Mouse (Mus musculus) lung, postnatal 4 days (tissue): ENCODE measurements around the gene Usb1.

ENCODE experiments used
- DNase-seq, 2 experiments: peaks; one replicate each; pipeline ENCODE4 v3.0.0; 2021

Usb1 gene

GRCm38 (mm10) chr8:95331720-95332436 lies at the start of gene Usb1, which contains the start of gene Zfp319:
TSS of gene Usb1 (plus strand) at chr8:95332284.
TSS of gene Zfp319 (minus strand) at chr8:95331950.
- DNase-seq: peak; percentile 97

DNA sequence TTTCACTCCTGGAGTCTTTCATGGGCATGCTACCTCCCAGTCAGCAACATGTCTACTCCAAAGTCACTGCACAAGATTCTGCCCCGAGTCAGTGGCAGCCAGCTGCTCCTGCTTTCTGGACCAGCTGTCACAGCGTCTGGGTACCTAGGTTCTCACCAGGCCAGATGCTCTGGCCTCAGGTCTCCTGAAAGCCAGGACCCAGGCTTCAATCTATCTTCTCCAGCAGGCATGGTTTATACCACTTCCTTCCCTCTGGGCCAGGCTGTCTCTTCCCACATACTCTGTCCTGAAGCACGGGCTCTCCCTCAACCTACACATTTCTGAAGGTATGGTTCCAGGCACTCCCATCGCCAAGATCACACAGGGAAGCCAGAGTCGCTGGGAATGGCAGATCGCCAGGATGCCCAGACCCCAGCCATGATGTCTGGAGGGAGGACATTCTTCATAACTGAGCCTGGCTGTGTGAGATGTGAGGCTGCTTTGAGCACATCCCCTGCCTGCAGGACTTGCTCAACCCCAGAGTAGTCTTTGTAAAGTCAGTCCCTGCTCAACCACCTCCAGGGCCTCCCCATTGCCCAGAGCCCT lies 42.9 kb upstream of the Usb1 start:
- no peak for DNase-seq

GRCm38 (mm10) chr8:95293172-95293571 lies 38.9 kb upstream of the Usb1 start:
- DNase-seq: peak; percentile 89 to 90

GRCm38 (mm10) chr8:95293891-95294290 lies 38.2 kb upstream of the Usb1 start:
- peak; percentile 56 to 64 for DNase-seq

GRCm38 (mm10) chr8:95302410-95302809 lies 29.7 kb upstream of the Usb1 start:
- DNase-seq: peak in 1 of 2 experiments; percentile 50

GRCm38 (mm10) chr8:95305526-95305925 lies 26.6 kb upstream of the Usb1 start:
- no peak for DNase-seq

- DNase-seq: no peak
Measured at GRCm38 (mm10) chr8:95306431-95306830, 25.7 kb upstream of the Usb1 start, which contains the start of gene Cngb1. TSS of gene Cngb1 (minus strand) at chr8:95306585.

DNA sequence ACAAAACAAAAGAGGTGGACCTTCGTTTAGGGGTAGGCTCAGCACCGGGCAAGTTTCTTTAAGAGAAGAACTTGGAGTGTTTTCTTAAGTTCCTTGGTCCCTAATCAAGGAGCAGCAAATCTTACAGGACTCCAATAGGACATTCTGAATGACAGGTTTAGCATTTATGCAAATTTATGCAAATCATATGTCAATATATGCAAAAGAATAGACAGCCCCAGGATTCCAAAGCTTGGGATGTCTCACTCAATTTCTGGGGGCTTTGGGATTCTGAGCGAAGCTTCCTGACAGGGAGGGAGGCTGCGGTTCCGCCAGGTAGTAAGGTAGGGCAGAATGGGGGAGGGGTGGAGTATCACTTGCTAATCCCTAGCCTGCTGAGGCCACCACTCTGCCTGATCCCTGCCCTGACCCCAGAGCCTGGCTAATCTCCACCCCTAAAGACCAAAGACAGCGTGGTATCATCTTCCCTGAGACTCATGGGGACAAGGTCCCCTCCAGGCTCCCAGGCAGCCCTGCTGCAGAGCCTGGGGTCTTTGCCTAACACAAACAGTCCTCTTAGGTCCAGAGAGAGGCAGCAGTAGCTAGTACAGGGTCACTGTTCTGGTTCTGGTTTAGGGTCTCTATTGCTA lies 21.6 kb upstream of the Usb1 start, which contains the start of gene Tepp:
TSS of gene Tepp (plus strand) at position 225 of the 629 bp plus-strand sequence.
- DNase-seq: no peak

GRCm38 (mm10) chr8:95312836-95313235 lies 19.2 kb upstream of the Usb1 start:
- DNase-seq: peak in 1 of 2 experiments; percentile 37

DNA sequence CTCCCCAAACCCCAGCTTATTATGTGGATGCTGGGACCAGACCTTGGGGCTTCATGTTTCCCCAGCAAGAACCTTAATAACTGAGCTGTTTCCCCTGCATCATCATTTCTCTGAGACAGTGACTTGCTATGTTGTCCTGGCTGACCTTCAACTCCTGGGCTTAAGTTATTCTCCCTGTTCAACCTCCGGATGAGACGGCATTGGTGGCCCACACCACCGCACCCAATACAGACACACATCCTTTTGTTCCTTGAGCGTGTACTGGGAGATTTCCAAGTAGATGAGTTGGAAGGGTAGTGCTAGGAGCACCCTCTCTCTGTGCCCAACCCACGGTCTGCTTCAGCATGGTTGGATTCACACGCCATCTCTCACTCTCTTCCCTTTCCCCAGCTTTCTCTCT lies 18.2 kb upstream of the Usb1 start:
- no peak for DNase-seq

DNA sequence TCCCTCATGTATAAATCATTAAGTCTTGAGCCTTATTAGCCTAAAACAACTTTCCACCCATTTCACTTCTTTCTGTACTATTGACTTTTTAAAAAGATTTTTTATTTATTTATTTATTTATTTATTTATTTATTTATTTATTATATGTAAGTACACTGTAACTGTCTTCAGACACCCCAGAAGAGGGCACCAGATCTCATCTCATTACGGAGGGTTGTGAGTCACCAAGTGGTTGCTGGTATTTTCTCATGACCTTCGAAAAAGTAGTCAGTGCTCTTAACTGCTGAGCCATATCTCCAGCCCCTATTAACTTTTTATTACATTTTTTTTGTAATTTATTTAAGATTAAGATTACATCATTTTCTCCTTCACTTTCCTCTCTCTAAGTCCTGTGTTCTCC lies 17.4 kb upstream of the Usb1 start:
- no peak for DNase-seq

DNA sequence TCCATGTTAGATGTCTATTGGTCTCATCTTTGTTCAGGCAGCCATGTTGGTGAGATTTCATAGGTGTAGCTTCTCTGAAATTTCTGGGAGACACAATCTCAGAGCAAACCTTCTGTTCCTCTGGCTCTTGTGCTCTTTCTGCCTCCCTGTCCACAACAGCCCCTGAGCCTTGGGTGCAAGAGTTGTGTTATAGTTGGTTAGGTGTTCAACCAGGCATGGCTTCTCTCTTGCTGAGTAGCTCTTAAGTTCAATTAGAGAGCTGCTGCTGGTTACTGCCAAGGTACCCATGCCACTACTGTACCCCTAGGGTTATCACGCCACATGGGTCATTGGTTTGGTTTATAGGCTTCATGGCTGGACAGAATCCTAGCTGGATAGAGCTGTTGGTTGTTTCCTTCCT lies 16.7 kb upstream of the Usb1 start:
- DNase-seq: no peak

GRCm38 (mm10) chr8:95320224-95321139 lies 11.6 kb upstream of the Usb1 start:
- DNase-seq: peak; percentile 81 to 83

DNA sequence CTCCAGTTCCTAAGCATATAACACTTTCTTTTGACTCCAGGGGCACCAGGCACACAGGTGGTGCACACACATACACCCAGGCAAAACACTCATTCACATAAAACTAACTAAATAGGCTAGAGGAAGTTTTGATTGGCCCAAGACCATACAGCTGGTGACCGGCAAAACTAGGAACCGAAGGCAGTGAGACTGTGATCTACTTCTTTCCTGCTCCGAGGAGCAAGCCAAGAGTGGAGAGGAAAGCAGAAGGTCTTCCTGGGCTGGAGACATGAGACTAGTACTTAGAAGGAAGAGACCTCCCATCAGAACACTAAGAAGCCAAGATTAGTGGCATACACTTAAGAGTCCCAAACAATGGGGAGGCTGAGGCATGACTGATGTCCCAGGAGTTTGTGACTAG lies 8.9 kb upstream of the Usb1 start:
- DNase-seq: no peak

DNA sequence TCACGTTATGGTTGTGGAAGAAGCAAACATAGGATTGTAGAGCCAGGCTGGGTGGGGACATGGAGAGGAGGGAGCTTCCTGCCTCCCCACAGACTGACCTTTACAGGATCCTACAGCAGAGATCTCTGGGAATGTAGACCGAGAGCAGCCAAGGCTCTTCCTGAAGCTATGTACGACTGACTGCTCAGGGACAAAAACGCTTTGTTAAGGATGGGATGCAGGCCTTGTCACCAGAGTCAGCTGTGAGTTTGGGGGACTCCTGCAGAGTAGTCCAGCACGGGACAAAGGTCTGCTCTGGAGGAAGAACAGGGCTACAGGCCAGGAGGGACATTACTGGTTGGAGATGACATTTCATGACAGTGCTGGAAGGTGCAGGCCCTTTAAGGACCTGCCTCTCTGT lies 7.4 kb upstream of the Usb1 start:
- no peak for DNase-seq

DNA sequence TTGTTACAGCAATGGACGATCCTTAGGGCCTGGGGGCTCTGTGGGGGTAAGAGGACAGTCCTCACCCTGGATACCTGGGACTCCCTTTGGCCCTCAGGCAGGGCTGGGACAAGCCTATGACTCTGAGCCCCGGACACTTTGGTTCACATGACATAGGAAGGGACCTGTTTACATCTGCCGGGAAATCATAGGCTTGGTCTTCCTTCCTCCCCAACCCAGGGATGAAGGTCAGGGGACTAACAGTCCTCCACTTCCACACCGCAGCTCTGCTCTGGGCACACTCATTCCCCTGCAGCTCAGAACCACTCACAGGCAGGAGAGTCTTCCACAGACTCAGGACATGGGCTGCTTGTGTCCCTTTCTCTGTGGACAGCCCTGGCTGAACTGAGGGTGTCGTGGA lies 5.3 kb upstream of the Usb1 start:
- no peak for DNase-seq

DNA sequence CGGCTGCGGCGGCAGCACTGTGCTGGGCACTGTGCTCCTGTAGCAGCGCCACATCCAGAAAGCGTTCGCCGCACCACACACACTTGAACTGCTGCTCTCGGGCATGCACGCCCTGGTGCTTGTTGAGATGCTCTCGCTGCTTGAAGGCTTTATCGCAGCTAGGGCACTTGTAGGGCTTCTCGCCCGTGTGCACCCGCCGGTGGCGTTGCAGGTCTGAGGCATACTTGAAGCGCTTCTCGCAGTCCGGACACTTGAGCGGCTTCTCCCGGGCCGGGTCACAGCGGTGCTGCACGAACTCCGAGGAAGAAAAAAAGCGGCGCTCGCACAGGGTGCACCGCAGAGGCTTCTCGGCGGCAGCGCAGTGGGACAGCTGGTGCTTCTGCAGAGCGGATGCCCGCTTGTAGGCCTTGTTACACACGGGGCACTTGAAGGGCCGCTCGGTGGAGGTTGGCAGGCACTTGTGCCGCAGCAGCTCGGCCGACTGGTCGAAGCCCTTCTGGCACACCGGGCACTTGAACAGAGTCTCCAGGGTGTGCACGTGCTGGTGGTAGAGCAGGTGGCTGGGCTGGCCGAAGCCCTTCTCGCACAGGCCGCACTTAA lies 4.1 kb upstream of the Usb1 start:
- no peak for DNase-seq

DNA sequence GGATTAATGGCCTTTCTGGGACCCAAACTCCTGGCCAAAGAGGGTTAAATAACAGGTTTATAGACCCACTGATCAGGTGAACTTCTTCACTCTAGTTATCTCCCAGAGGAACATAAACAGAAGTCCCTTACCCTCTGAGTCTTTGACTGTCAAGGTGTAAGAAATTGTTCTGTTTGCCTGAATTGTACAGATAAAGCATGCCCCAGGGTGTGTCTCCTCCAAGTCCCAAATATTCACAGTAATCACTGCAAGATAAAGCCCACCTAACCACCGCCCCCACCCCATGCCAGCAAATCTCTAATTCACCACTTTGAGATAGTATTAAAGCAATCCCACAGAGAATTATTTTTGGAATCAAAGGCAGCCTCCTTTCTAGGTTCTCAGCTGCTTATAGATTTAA lies 1.7 kb upstream of the Usb1 start:
- DNase-seq: no peak

DNA sequence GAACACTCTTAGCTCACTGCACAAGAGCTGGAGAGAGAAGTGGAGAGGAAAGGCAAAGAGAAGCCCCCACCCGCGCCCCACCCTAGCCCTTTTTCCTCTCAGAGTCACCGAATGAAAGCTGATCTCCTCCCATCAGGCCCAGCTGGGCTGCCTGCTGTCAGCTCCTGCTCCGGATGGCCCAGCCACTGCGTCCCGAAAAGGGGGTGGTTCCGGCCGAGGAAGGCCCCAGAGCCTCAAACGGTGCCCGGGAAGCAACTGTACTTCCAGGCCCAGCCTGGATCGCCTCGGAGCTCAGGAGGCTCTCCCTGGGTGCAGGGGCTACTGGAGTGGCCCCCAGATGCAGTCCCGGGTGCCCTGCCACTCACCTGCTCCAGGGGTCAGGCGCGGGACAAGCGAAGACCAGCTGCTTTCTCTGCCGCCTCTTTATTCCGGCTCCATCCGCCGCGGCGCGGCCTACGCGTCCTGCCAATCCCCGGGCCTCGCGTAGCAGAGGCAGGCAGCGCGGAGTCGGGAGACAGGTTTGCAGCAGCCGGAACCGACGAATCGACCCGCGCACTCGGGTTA lies 846 bp upstream of the Usb1 start:
- DNase-seq: peak in 1 of 2 experiments; percentile 86

GRCm38 (mm10) chr8:95332437-95333199 lies 534 bp downstream of the Usb1 start:
- DNase-seq: no peak

DNA sequence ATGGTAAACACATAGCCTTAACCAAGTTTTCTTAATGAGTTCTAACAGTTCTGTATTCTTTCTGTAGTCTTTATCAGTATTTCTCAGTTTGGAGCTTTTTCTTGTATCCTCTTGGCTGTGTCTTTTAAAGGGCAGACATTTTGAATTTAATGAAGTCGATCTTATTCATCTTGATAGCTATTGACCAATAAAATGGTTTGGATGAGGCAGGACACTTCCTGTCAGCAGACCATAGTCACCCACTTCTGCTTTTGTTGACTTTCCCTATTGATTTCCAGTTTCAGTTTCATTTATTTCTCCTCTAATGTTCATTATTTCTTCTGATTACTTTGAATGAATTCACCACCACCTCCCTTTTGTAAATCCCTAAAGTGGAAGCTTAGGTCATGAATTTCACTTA lies 3.6 kb downstream of the Usb1 start:
- no peak for DNase-seq
